Mouse (Mus musculus) stomach, postnatal 0 days (tissue): ENCODE measurements around the gene Fam172a.

Source experiments
- CTCF ChIP-seq: IDR thresholded peaks from 2 replicates; pipeline ENCODE4 v1.5.1; 2016; ENCODE audit warnings: antibody characterized with exemption, low read depth, mild to moderate bottlenecking, moderate library complexity
- EP300 ChIP-seq: optimal IDR thresholded peaks from 2 replicates; pipeline ENCODE3; 2016; ENCODE audit warnings: antibody characterized with exemption

DNA sequence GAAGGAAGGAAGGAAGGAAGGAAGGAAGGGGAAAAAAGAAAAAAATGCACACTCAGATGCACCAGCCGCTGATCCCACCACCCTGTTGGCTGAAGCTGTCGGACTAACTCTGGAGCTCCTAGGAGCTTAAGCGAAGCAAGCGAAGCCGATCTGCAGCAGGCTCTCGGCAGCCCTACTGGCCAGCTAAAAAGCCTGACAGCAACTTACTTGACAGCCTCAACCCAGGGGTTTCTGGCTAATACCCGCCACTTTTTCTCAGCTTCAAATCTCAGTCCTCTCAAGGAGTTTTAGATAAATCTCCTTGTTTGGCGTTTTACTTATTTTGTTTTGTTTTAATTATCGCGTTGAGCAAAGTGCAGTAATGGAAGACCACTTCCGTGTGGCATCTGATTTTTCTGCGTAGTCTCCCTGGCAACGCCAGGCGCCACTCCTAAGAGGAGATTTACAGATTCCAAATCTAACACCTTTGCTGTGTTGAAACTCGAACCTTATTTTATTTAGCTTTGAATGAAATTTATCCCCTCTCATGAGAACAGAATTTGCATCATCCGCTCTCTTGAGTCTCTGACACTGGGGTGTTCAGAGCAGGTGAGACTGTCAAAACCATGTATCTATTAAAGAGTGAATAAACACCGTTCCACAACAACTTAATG is 470.3 kb downstream of the Fam172a start:
- TF ChIP-seq CTCF (no peak), EP300 (no peak)
